Mouse (Mus musculus) kidney, adult 2 months (tissue): ENCODE measurements around the gene Sptbn2.

Source experiments
- CTCF ChIP-seq: fragments of 200-500 bp; conservative IDR thresholded peaks from 2 replicates; pipeline ENCODE4 v1.5.1; 2011; ENCODE audit warnings: low read depth, mild to moderate bottlenecking, control low read depth, low read length, moderate library complexity, mixed read lengths; ENCODE audit not compliant: insufficient read depth, insufficient read length
- POLR2A ChIP-seq: fragments of 200-500 bp; IDR thresholded peaks from one replicate; pipeline ENCODE4 v1.6.1; 2011; ENCODE audit warnings: low read depth, low read length, control low read depth

- TF ChIP-seq CTCF (no peak), POLR2A (no peak)
Observed at GRCm38 (mm10) chr19:4698205-4698677, 12.7 kb upstream of the Sptbn2 start, which contains the start of gene Gm960.
